Mouse (Mus musculus) myocyte (in vitro differentiated cells): ENCODE measurements around the gene Cox8b.
A peak's percentile ranks its signal among the peaks of the same experiment; 100 is the strongest.

Experiments used
- CEBPB ChIP-seq: IDR thresholded peaks from 2 replicates; pipeline ENCODE4 v1.6.1; 2011; ENCODE audit warnings: mild to moderate bottlenecking, moderate library complexity; ENCODE audit not compliant: poor library complexity, insufficient read depth, severe bottlenecking
- POLR2A ChIP-seq: IDR thresholded peaks from one replicate; pipeline ENCODE4 v1.6.1; 2011; ENCODE audit warnings: low read depth, mild to moderate bottlenecking, control low read depth, moderate library complexity; ENCODE audit not compliant: insufficient read length
- POLR2AphosphoS2 ChIP-seq: IDR thresholded peaks from one replicate; pipeline ENCODE4 v1.6.1; 2011; ENCODE audit warnings: low read depth, control low read depth; ENCODE audit not compliant: insufficient read length
- TCF12 ChIP-seq: IDR thresholded peaks from one replicate; pipeline ENCODE4 v1.6.1; 2011; ENCODE audit warnings: mild to moderate bottlenecking, control low read depth; ENCODE audit not compliant: poor library complexity, insufficient read depth, severe bottlenecking

- TF ChIP-seq TCF12 (no peak), POLR2A (no peak), POLR2AphosphoS2 (peak; percentile 53), CEBPB (no peak)
Observed at GRCm38 (mm10) chr7:140945247-140945646, 45.0 kb upstream of the Cox8b start.
